Mouse (Mus musculus): Measurements from ENCODE around the gene Srgap3. TPM values are rescaled to one million over a fixed set of nuclear protein-coding genes. Genes with fewer than 3 reads are reported as not detected.
A peak's percentile ranks its signal among the peaks of the same experiment; 100 is the strongest.

Gene Srgap3
- polyA plus RNA-seq, 1 experiment from 2014 or later = 53.5 TPM

DNA sequence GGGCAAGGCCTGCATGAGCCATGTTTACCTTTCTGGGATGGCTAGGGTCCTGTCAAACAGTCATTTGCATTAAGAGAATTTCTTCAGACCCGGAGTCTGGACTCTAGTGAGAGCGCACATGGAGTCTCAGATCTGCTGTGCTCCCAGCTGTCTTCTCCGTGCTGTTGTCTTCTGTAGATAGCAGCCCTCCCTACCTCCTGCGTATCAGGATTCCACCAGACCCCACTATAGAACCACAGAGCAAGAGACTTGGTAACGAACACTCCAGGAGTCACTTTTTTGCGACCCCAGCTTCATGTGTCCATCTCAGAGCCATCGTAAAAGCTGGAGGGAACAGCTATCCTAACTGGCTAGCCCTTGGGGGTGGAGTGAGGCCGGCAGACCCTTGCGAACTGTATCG is 25.1 kb upstream of the Srgap3 start:
- Histone ChIP-seq H3K27ac (peak overlapping the region; percentile 93), H3K27me3 (no peaks in the 10 kb centered on the region), H3K4me3 (replicated peaks) (no peak overlapping the region), H3K4me1 (replicated peaks) (peaks cover 70% of the 10 kb centered on the region), H3K36me3 (no peaks in the 10 kb centered on the region), H3K4me2 (replicated peaks) (peak overlapping the region; percentile 49), H3K9me3 (no peaks in the 10 kb centered on the region), H3K9ac (replicated peaks) (peak overlapping the region; percentile 20; the same call in 1 of the 2 replicates)
- ATAC-seq = peak; percentile 14; the same call in 1 of the 2 replicates
- WGBS = 12% methylated on average over 10 of the region's 10 CpGs

DNA sequence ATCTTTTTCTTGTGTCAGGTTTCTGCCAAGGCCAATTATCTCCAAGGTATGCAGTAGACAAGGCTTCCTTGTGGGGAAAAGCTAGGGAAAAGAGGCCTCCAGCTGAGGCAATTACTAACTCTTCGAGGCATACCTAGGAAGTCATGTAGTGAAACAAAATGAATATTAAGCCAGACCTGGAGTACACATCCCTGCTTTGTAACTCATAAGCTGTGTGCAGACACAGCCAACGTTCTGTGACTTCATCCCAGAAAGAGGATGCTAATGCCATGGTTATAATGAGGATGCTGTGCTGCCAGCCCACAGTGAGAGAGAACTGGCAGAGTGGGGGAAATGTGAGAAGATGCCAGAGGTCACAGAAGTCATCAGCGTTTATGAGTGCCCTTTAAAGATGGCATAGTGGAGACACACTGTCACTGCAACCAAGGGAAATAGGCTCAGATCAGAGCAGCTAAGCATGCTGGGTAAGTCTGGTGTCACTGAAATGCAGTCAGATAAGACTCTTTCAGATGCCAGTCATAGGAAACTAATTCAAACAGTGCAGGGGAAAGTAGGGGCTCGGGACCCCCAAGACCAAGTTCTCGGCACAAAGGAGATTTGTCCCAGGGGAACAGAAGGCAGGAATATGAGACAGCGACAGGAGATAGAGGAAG is 24.2 kb upstream of the Srgap3 start:
- Histone ChIP-seq H3K27me3 (no peaks in the 10 kb centered on the region), H3K4me3 (replicated peaks) (no peak overlapping the region; the same call in 1 of the 2 replicates), H3K4me1 (replicated peaks) (peaks cover 62% of the 10 kb centered on the region), H3K9me3 (no peaks in the 10 kb centered on the region), H3K36me3 (no peaks in the 10 kb centered on the region), H3K4me2 (replicated peaks) (peak overlapping the region; percentile 49), H3K27ac (peak overlapping the region; percentile 93), H3K9ac (replicated peaks) (peak overlapping the region; percentile 20)
- no peak; the same call in 1 of the 2 replicates for ATAC-seq
- WGBS = 10% methylated on average over 6 of the region's 6 CpGs

- Histone ChIP-seq H3K4me2 (replicated peaks) (no peak overlapping the region), H3K36me3 (no peaks in the 10 kb centered on the region), H3K27me3 (no peaks in the 10 kb centered on the region), H3K4me3 (replicated peaks) (no peak overlapping the region), H3K9ac (replicated peaks) (no peak overlapping the region), H3K4me1 (replicated peaks) (peaks cover 23% of the 10 kb centered on the region), H3K27ac (no peak overlapping the region), H3K9me3 (no peaks in the 10 kb centered on the region)
- WGBS = 94% methylated on average over 6 of the region's 6 CpGs
- no peak for ATAC-seq
These were observed 20.3 kb upstream of the Srgap3 start for GRCm38 (mm10) chr6:112967359-112967758.

DNA sequence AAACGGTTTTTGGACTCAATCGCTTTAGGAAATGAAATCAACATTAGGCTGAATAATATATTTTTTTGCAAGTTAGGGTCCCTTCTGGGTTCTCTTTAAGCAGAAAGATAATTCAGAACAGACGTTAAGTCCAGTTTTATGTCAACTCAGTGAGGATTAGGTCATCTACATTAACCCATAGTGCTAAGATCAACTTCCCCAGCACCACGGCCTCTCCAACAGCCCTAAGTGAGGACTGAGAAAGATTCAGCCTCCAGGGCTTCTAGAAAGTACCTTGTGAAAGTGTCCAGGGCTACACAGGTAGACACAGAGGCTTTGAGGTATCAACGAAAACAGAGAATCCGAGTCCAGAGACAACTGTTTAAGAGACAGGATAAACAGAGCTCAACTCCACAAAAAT is 11.3 kb upstream of the Srgap3 start:
- H3K4me3 ChIP-seq (replicated peaks) = no peak overlapping the region
- no peak overlapping the region for H3K4me2 ChIP-seq (replicated peaks)
- 0 out of 2 replicates have a peak, but pooled peaks cover 3% of the 10 kb centered on the region for H3K9me3 ChIP-seq
- no peaks in the 10 kb centered on the region for H3K36me3 ChIP-seq
- WGBS = 56% methylated on average over 6 of the region's 6 CpGs
- no peaks in the 10 kb centered on the region for H3K27me3 ChIP-seq
- no peak overlapping the region for H3K9ac ChIP-seq (replicated peaks)
- no peak for ATAC-seq
- peaks cover 27% of the 10 kb centered on the region for H3K4me1 ChIP-seq (replicated peaks)
- H3K27ac ChIP-seq = no peak overlapping the region

GRCm38 (mm10) chr6:112957583-112958280 is 10.7 kb upstream of the Srgap3 start:
- H3K9ac ChIP-seq (replicated peaks) = no peak overlapping the region; the same call in 1 of the 2 replicates
- no peak overlapping the region for H3K27ac ChIP-seq
- no peaks in the 10 kb centered on the region for H3K27me3 ChIP-seq
- no peak overlapping the region for H3K4me3 ChIP-seq (replicated peaks)
- ATAC-seq = peak; percentile 53; the same call in 1 of the 2 replicates
- no peak overlapping the region for H3K4me2 ChIP-seq (replicated peaks)
- H3K36me3 ChIP-seq = no peaks in the 10 kb centered on the region
- 39% methylated on average over 11 of the region's 11 CpGs for WGBS
- H3K4me1 ChIP-seq (replicated peaks) = peaks cover 27% of the 10 kb centered on the region
- 0 out of 2 replicates have a peak, but pooled peaks cover 3% of the 10 kb centered on the region for H3K9me3 ChIP-seq

- no peak for ATAC-seq
- Histone ChIP-seq H3K9ac (replicated peaks) (no peak overlapping the region), H3K4me2 (replicated peaks) (no peak overlapping the region), H3K27me3 (no peaks in the 10 kb centered on the region), H3K36me3 (no peaks in the 10 kb centered on the region), H3K4me3 (replicated peaks) (no peak overlapping the region), H3K9me3 (no peaks in the 10 kb centered on the region), H3K27ac (no peak overlapping the region), H3K4me1 (replicated peaks) (peaks cover 27% of the 10 kb centered on the region)
- WGBS = 84% methylated on average over 2 of the region's 2 CpGs
These were observed 8.7 kb upstream of the Srgap3 start for GRCm38 (mm10) chr6:112955773-112956172.

- WGBS = 91% methylated on average over 7 of the region's 7 CpGs
- Histone ChIP-seq H3K4me1 (replicated peaks) (peaks cover 42% of the 10 kb centered on the region), H3K9me3 (no peaks in the 10 kb centered on the region), H3K9ac (replicated peaks) (no peak overlapping the region), H3K4me2 (replicated peaks) (no peak overlapping the region), H3K27ac (no peak overlapping the region), H3K27me3 (no peaks in the 10 kb centered on the region), H3K36me3 (no peaks in the 10 kb centered on the region), H3K4me3 (replicated peaks) (no peak overlapping the region)
- no peak for ATAC-seq
These were observed 6.8 kb upstream of the Srgap3 start for GRCm38 (mm10) chr6:112953905-112954304.

GRCm38 (mm10) chr6:112951254-112951653 is 4.2 kb upstream of the Srgap3 start:
- Histone ChIP-seq H3K27ac (no peak overlapping the region), H3K27me3 (no peaks in the 10 kb centered on the region), H3K9ac (replicated peaks) (no peak overlapping the region), H3K9me3 (no peaks in the 10 kb centered on the region), H3K4me2 (replicated peaks) (no peak overlapping the region), H3K36me3 (no peaks in the 10 kb centered on the region), H3K4me1 (replicated peaks) (peaks cover 40% of the 10 kb centered on the region), H3K4me3 (replicated peaks) (no peak overlapping the region)
- 77% methylated on average over 2 of the region's 2 CpGs for WGBS
- no peak for ATAC-seq

- Histone ChIP-seq H3K27me3 (no peaks in the 10 kb centered on the region), H3K9me3 (no peaks in the 10 kb centered on the region), H3K27ac (no peak overlapping the region), H3K4me1 (replicated peaks) (peaks cover 39% of the 10 kb centered on the region), H3K36me3 (no peaks in the 10 kb centered on the region), H3K9ac (replicated peaks) (no peak overlapping the region), H3K4me2 (replicated peaks) (no peak overlapping the region), H3K4me3 (replicated peaks) (no peak overlapping the region)
- no peak for ATAC-seq
- WGBS = 47% methylated on average over 8 of the region's 8 CpGs
These were observed 3.4 kb upstream of the Srgap3 start for GRCm38 (mm10) chr6:112950205-112951110.

DNA sequence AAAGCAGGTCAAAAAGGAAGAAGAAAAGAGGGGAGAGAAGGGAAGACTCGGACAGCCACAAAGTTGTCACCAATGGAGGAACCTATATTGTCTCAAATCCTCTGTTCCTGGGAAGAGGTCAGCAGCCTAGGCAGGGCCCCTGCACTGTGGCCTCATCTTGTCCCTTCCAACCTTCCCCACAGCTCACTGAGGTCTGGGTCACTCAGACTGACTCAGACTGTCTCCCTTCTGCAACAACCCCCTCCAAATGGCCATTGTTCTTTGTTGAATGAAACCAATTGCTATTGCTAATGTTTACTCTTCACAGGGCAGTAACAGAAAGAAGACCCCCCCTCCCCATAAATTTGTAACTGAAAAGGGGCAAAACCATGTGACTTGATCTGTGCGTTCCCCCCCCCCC is 2.2 kb upstream of the Srgap3 start:
- no peak for ATAC-seq
- 32% methylated on average over 2 of the region's 2 CpGs for WGBS
- H3K9ac ChIP-seq (replicated peaks) = no peak overlapping the region

GRCm38 (mm10) chr6:112948416-112948815 is 1.4 kb upstream of the Srgap3 start:
- Histone ChIP-seq H3K4me1 (replicated peaks) (peaks cover 42% of the 10 kb centered on the region), H3K36me3 (no peaks in the 10 kb centered on the region), H3K4me3 (replicated peaks) (no peak overlapping the region), H3K9ac (replicated peaks) (peak overlapping the region; percentile 90; the same call in 1 of the 2 replicates), H3K27ac (no peak overlapping the region), H3K4me2 (replicated peaks) (0 out of 2 replicates have a peak overlapping the region, but pooled peaks have one; percentile 81), H3K9me3 (no peaks in the 10 kb centered on the region), H3K27me3 (no peaks in the 10 kb centered on the region)
- 77% methylated on average over 2 of the region's 2 CpGs for WGBS
- no peak for ATAC-seq

More for the DNA sequence above, 2.2 kb upstream of the Srgap3 start:
- no peaks in the 10 kb centered on the region for H3K9me3 ChIP-seq
- H3K27ac ChIP-seq = no peak overlapping the region
- H3K4me3 ChIP-seq (replicated peaks) = no peak overlapping the region
- H3K27me3 ChIP-seq = no peaks in the 10 kb centered on the region
- H3K36me3 ChIP-seq = no peaks in the 10 kb centered on the region
- peaks cover 34% of the 10 kb centered on the region for H3K4me1 ChIP-seq (replicated peaks)
- no peak overlapping the region for H3K4me2 ChIP-seq (replicated peaks)
